In genomic region chr4:154635241-154636052, GRCm38 (mm10) we compare ENCODE assay signal across 8 mouse cellular contexts. TPM values are rescaled to one million over a fixed set of nuclear protein-coding genes. Genes with fewer than 3 reads are reported as not detected.
DNase-seq lines count a peak whose midpoint lies in the region; ATAC-seq and TF ChIP-seq lines count a peak whose summit lies in the region.

No protein-coding gene starts in this region.

- under 1% methylated on average over 86 of the region's 94 CpGs for WGBS in kidney, embryonic 15.5 days

- peaks cover 93% of the 10 kb centered on the region for H3K27me3 ChIP-seq in erythroblast, embryonic 14.5 days (ENCODE audit: control insufficient read depth)
- peaks cover 99% of the 10 kb centered on the region for H3K27me3 ChIP-seq in kidney, embryonic 15.5 days
- H3K27me3 ChIP-seq in testis, adult 2 months (ENCODE audit: control insufficient read depth, insufficient read depth, low read length), result peaks cover 17% of the 10 kb centered on the region

- H3K4me3 ChIP-seq in erythroblast, embryonic 14.5 days (replicated peaks), result peak overlapping the region; percentile 50
- H3K4me3 ChIP-seq in kidney, embryonic 15.5 days (replicated peaks), result peak overlapping the region; percentile 64
- H3K4me3 ChIP-seq in testis, adult 2 months (ENCODE audit: control insufficient read depth, low read depth, low read length), result peak overlapping the region; percentile 47

- H3K4me2 ChIP-seq in kidney, embryonic 15.5 days, result peak overlapping the region; percentile 93

- peak overlapping the region; percentile 94 for H3K27ac ChIP-seq in kidney, embryonic 15.5 days
- H3K27ac ChIP-seq in testis, adult 2 months (ENCODE audit: control insufficient read depth, insufficient read depth, low read depth, low read length), result no peak overlapping the region

- no peak for ATAC-seq in erythroblast, adult 5-6 weeks (replicated peaks; ENCODE audit: low FRiP score, poor library complexity, severe bottlenecking)
- ATAC-seq in kidney, embryonic 15.5 days (replicated peaks; ENCODE audit: low FRiP score), result peak; percentile 50
- ATAC-seq in erythroid progenitor cell, adult 5-6 weeks (replicated peaks; ENCODE audit: low FRiP score, poor library complexity, severe bottlenecking), result no peak

- intact Hi-C loops in gastrocnemius, postnatal 36 days (cut with DNase I), result loop anchor here (5.0 kb wide), 1 partner anchor 188 kb away; no protein-coding TSS in a partner anchor

- peaks cover 2% of the 10 kb centered on the region; the same call in 1 of the 2 replicates for H3K9me3 ChIP-seq in erythroblast, embryonic 14.5 days (ENCODE audit: control insufficient read depth, low read length)
- H3K9me3 ChIP-seq in kidney, embryonic 15.5 days (replicated peaks), result no peaks in the 10 kb centered on the region

- H3K36me3 ChIP-seq in erythroblast, embryonic 14.5 days (ENCODE audit: control insufficient read depth), result no peaks in the 10 kb centered on the region
- H3K36me3 ChIP-seq in kidney, embryonic 15.5 days, result no peaks in the 10 kb centered on the region
- no peaks in the 10 kb centered on the region for H3K36me3 ChIP-seq in testis, adult 2 months (ENCODE audit: control insufficient read depth, insufficient read depth, low read length)

- H3K9ac ChIP-seq in kidney, embryonic 15.5 days, result peak overlapping the region; percentile 62

- no peak for TF ChIP-seq CTCF in testis, adult 2 months (IDR thresholded peaks at IDR 0.05; ENCODE audit: control insufficient read depth, insufficient read depth, insufficient replicate concordance, low read depth, low read length)

- DNase-seq in adrenal gland, postnatal 14 days, result peak; percentile 68
- DNase-seq in gastrocnemius, postnatal 36 days, result peak; percentile 14 to 46
- peak; percentile 69 to 74 for DNase-seq in lung, postnatal 4 days

- no peak for TF ChIP-seq POLR2A in testis, adult 2 months (IDR thresholded peaks at IDR 0.05; ENCODE audit: control insufficient read depth, low read depth, low read length)

- no peaks in the 10 kb centered on the region for H3K4me1 ChIP-seq in erythroblast, embryonic 14.5 days (ENCODE audit: control insufficient read depth)
- peaks cover 37% of the 10 kb centered on the region for H3K4me1 ChIP-seq in kidney, embryonic 15.5 days
- peaks cover 26% of the 10 kb centered on the region for H3K4me1 ChIP-seq in testis, adult 2 months (ENCODE audit: control insufficient read depth, insufficient read depth, low read length)

RNA-seq across cellular contexts. Expression of gene Prdm16, which starts 1.2 kb away (rescaled TPM):
- polyA plus RNA-seq in erythroblast, embryonic 14.5 days (2012), result 0.03 and 0.12 TPM in 2 replicates
- total RNA-seq in erythroblast, adult 5-6 weeks (2015; ENCODE audit: low replicate concordance), result 2.1 TPM in 1 of 2 replicates, not detected in the other
- 1.7 and 3.0 TPM in 2 replicates for total RNA-seq in erythroblast, adult 5-6 weeks (2017; ENCODE audit: low replicate concordance)
- total RNA-seq in adrenal gland, postnatal 14 days (2021), result 10.2 and 12.7 TPM in 2 replicates
- 1 to 10 TPM; 1.3 to 2.4 TPM for total RNA-seq in gastrocnemius, postnatal 36 days (2021)
- polyA plus RNA-seq in kidney, embryonic 15.5 days (2015; fragmentation: Nextera tagmentation; extraction: Ambion mirVana), result 22.0 and 22.1 TPM in 2 replicates
- 3.0 and 3.4 TPM in 2 replicates for polyA plus RNA-seq in testis, adult 2 months (2012; rRNA removed)
- total RNA-seq in erythroid progenitor cell, adult 5-6 weeks (2015; ENCODE audit: low replicate concordance), result under 0.01 TPM in 1 of 2 replicates, not detected in the other
- total RNA-seq in erythroid progenitor cell, adult 5-6 weeks (2017; ENCODE audit: low replicate concordance), result 1.2 and 1.4 TPM in 2 replicates

RNA-seq across cellular contexts. Expression of gene Actrt2, which starts 32.2 kb away (rescaled TPM):
- polyA plus RNA-seq in erythroblast, embryonic 14.5 days (2012), result not detected in 2 replicates
- total RNA-seq in erythroblast, adult 5-6 weeks (2015; ENCODE audit: low replicate concordance), result not detected in 2 replicates
- total RNA-seq in erythroblast, adult 5-6 weeks (2017; ENCODE audit: low replicate concordance), result not detected in 2 replicates
- total RNA-seq in adrenal gland, postnatal 14 days (2021), result not detected in 2 replicates
- total RNA-seq in gastrocnemius, postnatal 36 days (2021), result not detected
- not detected in 2 replicates for polyA plus RNA-seq in kidney, embryonic 15.5 days (2015; fragmentation: Nextera tagmentation; extraction: Ambion mirVana)
- 646 and 664 TPM in 2 replicates for polyA plus RNA-seq in testis, adult 2 months (2012; rRNA removed)
- total RNA-seq in erythroid progenitor cell, adult 5-6 weeks (2015; ENCODE audit: low replicate concordance), result not detected in 2 replicates
- total RNA-seq in erythroid progenitor cell, adult 5-6 weeks (2017; ENCODE audit: low replicate concordance), result not detected in 2 replicates
